Mouse (Mus musculus) naive thymus-derived CD4-positive, alpha-beta T cell, adult 5 months (primary cell): Measurements from ENCODE around the gene Anapc13. TPM values are rescaled to one million over a fixed set of nuclear protein-coding genes. Genes with fewer than 3 reads are reported as not detected.

Source experiments
- polyA plus RNA-seq: library from polyadenylated mRNA; unstranded; fragments of 100-300 nt; shearing (Covaris generic); gene quantifications from one replicate; pipeline ENCODE4 v1.2.1, GENCODE M21; 2017

Anapc13 gene
- 38.3 TPM for polyA plus RNA-seq

DNA sequence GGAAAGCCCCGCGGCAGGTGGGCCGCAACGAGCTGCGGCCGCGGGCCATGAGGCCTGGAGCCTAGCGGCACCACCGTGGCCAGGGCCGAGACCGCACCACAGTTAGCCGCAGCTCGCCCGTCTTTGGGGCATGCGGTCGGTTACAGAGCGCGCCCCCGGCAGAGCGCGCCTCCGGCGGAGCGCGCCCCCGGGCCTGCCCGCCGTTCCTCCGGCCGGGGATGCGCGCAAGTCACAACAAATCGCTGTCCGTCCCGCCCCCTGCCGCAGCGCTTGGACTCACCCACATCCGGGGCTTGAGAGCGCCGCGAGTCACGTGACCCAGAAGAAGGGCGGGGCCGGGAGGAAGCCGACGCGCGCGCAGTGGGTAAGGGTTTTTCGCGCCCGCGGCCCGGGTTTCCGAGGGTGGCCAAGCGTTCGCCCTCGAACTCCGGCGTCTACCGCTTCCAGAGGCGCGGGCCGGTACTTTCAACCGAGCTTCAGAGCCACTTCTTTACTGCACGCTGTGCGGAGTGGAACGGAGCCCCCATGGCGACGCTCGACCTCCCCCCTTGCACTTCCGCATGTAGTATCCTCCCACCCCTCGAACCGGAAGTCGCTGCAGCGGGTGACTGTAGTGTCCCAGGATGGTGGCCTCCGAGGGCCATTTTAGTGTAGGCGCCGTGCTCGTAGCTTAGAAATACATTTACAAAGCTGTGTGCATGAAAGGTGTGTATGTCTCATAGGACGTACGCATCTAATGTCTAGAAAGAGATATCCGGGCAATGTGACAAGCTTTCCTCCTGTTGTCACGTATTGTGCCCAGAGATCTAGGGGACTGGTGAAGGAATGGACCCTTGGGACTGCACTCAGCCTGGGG is at the start of gene Anapc13, which contains the start of gene Cep63:
Gene Anapc13 (plus strand): TSS at position 314 of the 856 bp plus-strand sequence.
Gene Cep63 (minus strand): TSS at position 552 of the 856 bp plus-strand sequence.

Other genes with a start within 250 kb of the Anapc13 start
- not detected for gene Ky, start 120.5 kb upstream of the Anapc13 start, polyA plus RNA-seq
- gene Cep63, start 238 bp downstream of the Anapc13 start, polyA plus RNA-seq = 56.2 TPM
- gene Amotl2, start 90.4 kb downstream of the Anapc13 start, polyA plus RNA-seq = not detected
- gene Ryk, start 208.6 kb downstream of the Anapc13 start, polyA plus RNA-seq = not detected